Mouse (Mus musculus) kidney, adult 2 months (tissue): ENCODE data around the gene Ptpn3.
A peak's percentile ranks its signal among the peaks of the same experiment; 100 is the strongest.

Experiments used
- CTCF ChIP-seq: fragments of 200-500 bp; conservative IDR thresholded peaks from 2 replicates; pipeline ENCODE4 v1.5.1; 2011; ENCODE audit warnings: low read depth, mild to moderate bottlenecking, control low read depth, low read length, moderate library complexity, mixed read lengths; ENCODE audit not compliant: insufficient read depth, insufficient read length
- POLR2A ChIP-seq: fragments of 200-500 bp; IDR thresholded peaks from one replicate; pipeline ENCODE4 v1.6.1; 2011; ENCODE audit warnings: low read depth, low read length, control low read depth

GRCm38 (mm10) chr4:57300469-57301409 lies 898 bp downstream of the Ptpn3 start:
- TF ChIP-seq POLR2A (no peak), CTCF (peak; percentile 29; the same call in 1 of the 2 replicates)
